Mouse (Mus musculus) liver (tissue): ENCODE measurements around the gene Mon2.
"Not testable (repeated sequence)": the region's sequence is repeated elsewhere in the genome, so short reads cannot be mapped to it uniquely, and the experiment has no call there.

Source experiments
- DNase-seq: peaks from one replicate; pipeline ENCODE4 v3.0.0-alpha.2; 2020; ENCODE audit warnings: mixed read lengths

Mon2 gene

DNA sequence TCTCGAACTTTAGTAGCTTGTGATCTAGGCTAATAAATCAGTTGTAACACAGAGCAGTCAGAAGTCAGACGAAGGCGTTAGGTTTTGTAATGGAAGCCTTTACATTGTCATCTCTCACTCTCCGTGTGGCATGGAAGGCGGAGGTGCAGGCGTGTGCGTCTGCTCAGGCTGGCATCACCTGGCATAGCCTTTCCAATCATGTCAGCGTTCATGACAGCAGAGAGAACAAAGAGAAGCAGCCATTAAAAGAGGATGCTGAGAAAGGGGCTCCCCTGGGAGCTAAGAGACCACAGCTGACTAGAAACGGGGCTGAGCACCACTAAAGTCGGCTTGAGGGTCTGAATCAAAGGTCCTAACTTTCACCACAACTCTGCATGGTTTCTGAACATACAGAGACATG, 19.8 kb downstream of the Mon2 start:
- no peak for DNase-seq

DNA sequence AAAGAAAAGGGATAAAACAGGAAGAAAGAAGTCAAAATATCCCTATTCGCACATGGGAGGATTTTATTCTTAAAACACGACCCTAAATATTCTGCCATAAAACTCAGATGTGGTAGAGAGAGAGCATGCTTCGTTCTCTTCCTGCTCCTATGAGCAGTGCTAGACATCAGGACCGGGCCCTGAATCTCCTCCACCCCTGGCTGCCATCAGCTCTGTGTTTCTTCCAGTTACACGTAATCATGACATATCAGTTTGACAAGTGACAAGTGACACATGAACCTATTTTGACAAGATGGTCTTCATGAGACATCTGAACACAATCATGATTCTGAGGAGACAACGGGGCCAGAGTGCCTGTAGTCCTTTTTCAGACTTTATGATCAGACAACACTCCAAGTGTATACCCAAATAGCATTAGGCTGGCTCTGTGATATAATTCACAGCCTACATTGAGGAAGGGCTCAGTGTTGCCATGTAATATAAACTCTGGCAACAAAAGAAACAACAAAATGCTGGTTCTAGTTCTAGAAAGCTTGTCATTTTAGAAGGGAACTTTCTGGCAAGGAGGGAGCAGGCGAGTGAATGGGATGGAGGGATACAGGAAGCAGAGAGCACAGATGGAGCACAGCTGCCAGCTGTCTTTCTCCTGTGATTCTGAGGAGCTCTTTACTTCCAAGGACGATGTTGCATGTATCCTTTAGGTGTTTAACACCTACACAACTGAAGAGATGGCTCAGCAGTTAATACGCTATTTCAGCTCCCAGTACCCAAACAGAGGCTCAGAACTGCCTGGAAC, 20.9 kb downstream of the Mon2 start:
- no peak for DNase-seq

GRCm38 (mm10) chr10:123053557-123053956, 22.7 kb downstream of the Mon2 start:
- DNase-seq = no peak

GRCm38 (mm10) chr10:123052021-123052420, 24.3 kb downstream of the Mon2 start:
- DNase-seq = no peak

DNA sequence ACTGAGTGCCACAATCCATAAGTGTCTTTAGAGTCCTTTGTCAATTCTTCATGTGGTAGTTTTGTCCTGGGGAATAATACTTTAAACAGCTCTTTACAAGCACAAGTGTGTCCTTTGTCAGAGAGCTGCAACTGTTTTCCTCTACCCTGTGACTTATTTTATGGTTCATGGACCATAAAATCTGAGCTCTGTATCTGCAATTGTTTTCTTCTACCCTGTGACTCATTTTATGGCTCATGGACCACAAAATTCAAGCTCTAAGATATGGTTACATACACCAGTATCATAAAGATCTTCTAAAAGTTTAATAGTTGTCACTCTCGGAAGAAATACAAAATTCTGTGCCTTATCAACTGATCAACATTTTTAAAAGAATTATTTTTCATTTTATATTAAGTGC, 27.6 kb downstream of the Mon2 start:
- no peak for DNase-seq

DNA sequence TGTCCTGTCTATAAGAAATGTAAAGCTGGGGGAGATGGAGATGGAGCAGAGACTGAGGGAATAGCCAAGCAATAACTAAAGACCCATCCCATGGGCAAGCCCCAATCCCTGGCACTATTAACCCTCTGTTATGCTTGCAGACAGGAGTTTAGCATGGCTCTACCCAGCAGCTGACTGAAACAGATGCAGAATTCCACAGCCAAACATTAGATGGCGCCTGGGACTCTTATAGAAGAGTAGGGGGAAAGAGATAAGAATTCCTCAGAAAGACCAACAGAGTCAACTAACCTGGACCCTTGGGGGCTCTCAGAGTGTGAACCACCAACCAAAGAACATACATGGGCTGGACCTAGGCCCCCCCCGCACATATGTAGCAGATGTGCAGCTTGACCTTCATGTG, 36.4 kb downstream of the Mon2 start:
- DNase-seq = no peak

DNA sequence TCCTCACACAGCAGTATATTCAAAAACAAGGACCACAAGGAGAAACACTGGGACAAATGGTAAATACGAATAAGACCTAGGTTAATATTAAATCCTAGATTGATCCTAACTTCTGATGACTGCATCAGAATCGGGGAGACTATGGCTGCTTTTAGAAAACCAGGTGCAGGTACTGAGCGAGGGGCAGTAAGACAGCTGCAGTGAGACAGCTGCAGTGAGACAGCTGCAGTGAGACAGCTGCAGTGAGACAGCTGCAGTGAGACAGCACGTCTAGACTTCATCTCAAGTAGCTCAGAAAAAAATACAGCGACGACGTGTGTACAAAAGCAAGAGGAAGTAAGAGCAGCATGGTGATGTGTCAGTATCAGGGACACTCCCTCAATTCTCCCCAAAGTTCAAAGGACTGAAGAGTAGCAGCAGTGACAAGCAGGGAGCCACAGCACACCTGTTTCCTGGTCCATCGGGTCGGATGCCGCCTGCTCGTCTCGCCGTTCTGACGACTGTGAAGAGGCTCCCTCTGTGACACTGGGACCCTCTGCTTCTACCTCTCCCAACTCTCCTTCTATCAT, 44.1 kb downstream of the Mon2 start:
- no peak for DNase-seq

GRCm38 (mm10) chr10:123031449-123031848, 44.9 kb downstream of the Mon2 start:
- no peak for DNase-seq

DNA sequence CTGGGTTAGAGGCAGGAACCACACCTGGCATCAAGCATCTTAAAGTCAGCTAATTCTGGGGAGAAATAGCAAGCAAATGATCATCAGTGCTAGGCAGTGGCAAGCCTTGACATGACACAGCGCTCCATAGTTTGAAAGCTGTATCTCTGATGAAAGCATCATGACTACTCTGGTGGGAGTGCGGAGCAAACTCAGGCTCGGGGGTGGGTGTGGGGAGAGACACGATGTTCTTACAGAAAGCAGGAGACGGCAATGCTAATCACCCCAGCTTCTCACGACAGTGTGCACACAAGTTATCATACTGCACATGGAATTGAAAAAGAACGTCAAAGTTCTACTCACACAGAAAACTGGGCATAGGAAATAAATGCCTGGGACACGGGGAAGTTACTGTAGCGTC, 45.7 kb downstream of the Mon2 start:
- no peak for DNase-seq

- DNase-seq = no peak
Measured at GRCm38 (mm10) chr10:123028949-123029348, 47.4 kb downstream of the Mon2 start.

DNA sequence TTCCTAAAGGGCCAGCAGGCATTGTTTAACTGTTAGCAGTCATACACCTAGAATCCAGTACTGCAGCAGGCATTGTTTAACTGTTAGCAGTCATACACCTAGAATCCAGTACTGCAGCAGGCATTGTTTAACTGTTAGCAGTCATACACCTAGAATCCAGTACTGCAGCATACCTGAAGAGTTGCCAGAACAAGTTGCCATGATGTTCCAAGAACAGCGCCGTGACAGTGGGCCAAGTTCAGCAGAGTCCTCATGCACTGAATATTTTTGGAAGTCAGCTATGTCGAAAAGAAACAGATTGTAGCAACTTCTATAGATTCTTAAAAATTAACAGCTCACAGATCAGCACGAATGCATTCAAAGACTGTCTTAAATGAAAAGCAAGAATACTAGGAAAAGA, 49.6 kb downstream of the Mon2 start:
- DNase-seq = not testable (repeated sequence)

GRCm38 (mm10) chr10:123013435-123013834, 62.9 kb downstream of the Mon2 start:
- DNase-seq = no peak

DNA sequence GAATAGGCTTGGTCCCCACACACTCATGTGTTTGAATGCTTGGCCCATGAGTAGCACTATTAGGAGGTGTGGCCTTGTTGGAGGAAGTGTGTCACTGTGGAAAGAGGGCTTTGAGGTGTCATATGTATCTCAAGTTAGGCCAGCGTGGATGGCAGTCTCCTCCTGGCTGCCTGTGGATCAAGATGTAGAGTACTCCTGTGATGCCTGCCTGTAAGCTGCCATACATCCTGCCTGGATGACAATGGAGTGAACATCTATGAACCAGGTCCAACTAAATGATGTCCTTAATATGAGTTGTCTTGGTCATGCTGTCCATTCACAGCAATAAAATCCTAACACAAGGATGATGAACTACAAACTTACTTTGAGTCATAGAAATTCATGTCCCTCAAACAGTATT, 64.9 kb downstream of the Mon2 start:
- no peak for DNase-seq

DNA sequence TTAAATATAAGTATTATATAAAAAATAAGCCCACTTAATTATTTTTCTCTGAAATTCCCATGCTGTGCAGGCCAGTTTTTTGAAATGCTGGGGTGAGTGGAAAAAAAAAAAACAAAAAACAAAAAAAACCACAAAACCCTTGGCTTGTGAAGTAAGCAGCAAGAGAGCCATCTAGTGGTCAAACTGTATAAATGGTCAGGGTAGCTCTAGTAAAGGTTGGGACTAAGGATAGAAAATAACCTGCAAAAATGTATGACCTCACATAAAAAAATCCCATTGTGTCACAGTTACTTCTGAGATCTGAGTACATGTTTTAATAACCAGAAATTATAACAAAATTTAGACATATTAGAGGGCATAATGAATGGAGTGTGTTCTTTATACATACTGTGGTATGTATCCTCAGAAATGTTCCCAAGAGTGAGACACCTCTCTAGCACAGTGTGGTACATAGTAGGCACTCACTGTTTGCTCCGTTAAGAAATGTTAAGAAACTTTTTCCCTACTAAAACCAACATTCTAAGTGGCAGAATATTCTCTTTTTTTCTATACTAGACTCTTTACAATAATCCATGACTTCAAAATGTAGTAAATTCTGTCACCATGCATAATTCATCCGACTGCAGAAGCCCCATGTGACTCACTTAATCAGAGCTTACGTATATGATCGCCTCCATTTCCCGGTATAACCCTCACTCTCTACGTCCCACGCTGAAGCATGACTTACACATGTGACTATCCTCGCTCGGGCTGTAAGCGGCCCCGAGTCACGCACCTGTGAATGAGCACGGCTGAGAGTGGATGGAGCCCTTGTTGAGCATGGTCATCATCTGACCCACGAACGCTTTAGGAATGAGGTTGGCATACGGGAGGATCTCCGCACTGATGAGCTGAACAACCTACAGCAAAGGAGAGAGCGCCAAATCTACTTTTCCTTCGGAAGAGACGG, 70.8 kb downstream of the Mon2 start:
- no peak for DNase-seq

DNA sequence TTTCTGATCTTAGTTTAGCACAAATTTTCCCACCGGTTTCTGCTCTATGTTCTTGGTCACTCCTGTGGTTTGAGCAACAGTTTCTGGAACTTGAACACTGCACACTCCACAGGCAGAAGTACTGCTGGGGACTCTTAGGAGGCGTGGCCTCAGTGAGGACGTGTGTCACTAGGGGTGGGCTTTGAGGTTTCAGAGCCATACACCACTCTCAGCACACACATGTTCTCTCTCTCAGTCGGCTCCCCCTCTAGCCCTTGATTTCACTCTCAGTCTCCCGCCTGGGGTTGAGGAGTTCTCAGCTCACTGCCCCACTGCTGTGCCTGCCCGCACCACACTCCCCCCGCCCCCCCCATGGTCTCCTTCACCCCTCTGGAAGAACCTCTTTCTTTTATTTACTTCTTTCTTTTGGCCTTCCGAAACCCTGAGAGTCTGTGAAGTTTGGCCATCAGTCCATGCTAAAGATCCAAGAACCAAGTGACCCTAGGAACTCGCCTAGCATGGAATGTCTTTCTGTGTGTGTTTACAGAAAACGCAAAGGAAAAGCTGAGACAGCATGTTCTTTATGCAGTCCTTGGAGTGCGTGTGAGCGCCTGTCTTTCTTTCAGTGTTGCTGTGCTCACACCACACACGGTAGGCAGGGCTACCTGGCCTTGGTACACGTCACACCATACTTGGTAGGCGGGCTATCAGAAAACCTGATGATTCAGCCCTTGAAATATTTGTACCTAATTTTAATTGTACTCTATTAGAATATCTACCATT, 71.6 kb downstream of the Mon2 start:
- no peak for DNase-seq

GRCm38 (mm10) chr10:123001985-123002384, 74.3 kb downstream of the Mon2 start:
- no peak for DNase-seq

- no peak for DNase-seq
Measured at GRCm38 (mm10) chr10:123001363-123001762, 74.9 kb downstream of the Mon2 start.

GRCm38 (mm10) chr10:122999356-122999755, 76.9 kb downstream of the Mon2 start:
- no peak for DNase-seq

GRCm38 (mm10) chr10:122997852-122998251, 78.5 kb downstream of the Mon2 start:
- DNase-seq = no peak

DNA sequence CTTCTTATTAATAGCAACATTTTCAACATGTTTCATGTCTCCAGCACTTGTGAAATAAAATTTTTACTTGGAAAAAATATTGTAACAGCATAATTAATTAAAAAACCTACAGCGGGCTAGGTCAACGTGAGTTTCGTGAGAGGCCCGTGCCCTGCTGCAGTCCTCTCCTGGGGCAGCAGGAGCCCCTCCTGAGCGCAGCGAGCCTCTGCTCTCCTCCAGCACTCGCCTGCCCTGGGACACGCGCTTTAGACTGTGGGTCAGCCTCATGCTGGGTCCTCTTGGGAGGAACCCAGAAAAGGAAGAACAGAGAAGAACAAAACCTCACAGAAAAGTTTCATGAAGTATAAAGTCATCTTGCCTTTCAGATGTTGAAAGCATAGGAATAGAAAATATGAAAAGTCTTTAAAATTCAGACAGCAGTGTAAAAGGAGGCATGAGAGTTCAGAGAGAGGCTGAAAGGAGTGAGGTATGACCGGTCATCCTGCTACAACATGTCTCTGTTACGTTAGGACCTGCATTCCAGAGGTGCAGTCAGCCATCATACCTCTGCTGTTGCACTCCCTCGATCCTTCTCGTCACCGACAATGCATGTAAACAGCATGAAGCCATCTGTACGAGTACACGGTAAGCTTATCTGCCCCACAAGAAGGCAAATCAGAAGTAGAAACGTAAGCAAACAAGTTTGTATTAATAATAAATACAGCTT, 81.8 kb downstream of the Mon2 start:
- no peak for DNase-seq

GRCm38 (mm10) chr10:122991648-122992047, 84.7 kb downstream of the Mon2 start:
- no peak for DNase-seq

DNA sequence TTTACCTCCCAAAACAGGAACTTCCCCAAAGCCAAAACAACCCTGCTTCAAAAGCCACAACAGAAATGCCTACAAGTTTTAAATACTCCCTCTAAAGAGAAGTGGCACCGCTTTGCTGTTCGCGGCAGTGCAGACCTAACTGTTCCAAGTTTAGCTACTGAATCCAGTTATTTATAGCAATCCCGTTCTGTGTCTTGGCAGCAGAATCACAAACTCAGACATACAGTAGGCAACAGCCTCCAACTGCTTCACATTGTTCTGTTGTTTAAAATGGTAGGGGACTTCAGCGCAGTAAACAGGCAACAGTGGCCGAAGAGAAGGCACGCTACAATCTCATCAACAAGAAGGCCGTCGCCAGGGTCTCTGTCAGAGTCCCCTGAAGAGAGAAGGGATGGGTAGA, 85.3 kb downstream of the Mon2 start:
- no peak for DNase-seq
